Mouse (Mus musculus) ES-E14 (cell line): ENCODE data around the gene Sufu.
A peak's percentile ranks its signal among the peaks of the same experiment; 100 is the strongest.

ENCODE experiments used
- HCFC1 ChIP-seq: IDR thresholded peaks from 2 replicates; pipeline ENCODE4 v1.6.1; 2012; ENCODE audit warnings: low read length, inconsistent platforms, borderline replicate concordance; ENCODE audit not compliant: insufficient read depth
- MAFK ChIP-seq: IDR thresholded peaks from 2 replicates; pipeline ENCODE4 v1.6.1; 2014; ENCODE audit warnings: mild to moderate bottlenecking, low read depth, low read length, inconsistent platforms; ENCODE audit not compliant: insufficient read depth
- ZC3H11A ChIP-seq: IDR thresholded peaks from 2 replicates; pipeline ENCODE4 v1.6.1; 2012; ENCODE audit warnings: low read depth, mild to moderate bottlenecking, inconsistent platforms, low read length, borderline replicate concordance
- ZNF384 ChIP-seq: IDR thresholded peaks from 2 replicates; pipeline ENCODE4 v1.6.1; 2012; ENCODE audit warnings: low read depth, low read length, inconsistent platforms

DNA sequence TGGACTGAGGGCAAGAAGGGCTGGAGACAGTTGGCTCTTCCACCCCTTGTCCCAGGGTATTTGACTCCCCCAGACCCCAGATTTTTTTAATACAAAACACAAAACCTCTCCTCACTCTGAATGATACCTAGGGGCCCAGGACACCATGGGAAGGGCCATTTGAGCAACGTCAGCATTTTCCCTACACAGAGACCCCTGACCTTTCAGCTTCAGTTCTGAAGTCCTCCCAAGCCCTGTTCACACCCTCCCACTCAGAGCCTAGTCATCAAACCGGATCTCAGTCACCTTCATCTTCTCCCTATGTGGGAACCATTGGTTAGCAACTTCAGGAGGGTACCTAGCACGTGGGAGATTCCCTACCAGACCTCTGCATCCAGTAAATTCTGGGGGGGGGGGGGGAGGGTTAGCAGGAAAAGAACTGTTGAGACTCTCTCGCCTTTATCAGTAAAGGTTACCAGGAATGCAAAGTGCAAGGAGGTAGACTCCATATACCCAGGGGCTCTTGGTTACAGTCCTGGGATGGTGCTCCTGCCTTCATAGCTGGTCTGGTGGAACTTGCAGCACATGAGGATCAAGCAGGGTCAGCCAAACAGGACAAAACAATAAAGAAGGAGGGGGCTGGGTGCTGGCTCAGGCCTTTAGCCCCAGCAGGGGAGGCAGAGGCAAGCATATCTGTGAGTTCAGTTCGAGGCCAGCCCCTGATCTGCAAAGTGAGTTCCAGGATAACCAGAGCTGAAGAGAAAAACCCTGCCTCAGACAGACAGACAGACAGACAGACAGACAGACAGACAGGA is 122.3 kb downstream of the Sufu start:
- TF ChIP-seq ZC3H11A = no peak
- peak; percentile 95 for TF ChIP-seq MAFK
- TF ChIP-seq HCFC1 = no peak
- no peak for TF ChIP-seq ZNF384
